Mouse (Mus musculus): ENCODE results near the gene Prr14l. TPM values are rescaled to one million over a fixed set of nuclear protein-coding genes. Genes with fewer than 3 reads are reported as not detected.
"Not testable (repeated sequence)": the region's sequence is repeated elsewhere in the genome, so short reads cannot be mapped to it uniquely, and the experiment has no call there.

Prr14l gene
- polyA plus RNA-seq, 1 experiment: 11.2 TPM

DNA sequence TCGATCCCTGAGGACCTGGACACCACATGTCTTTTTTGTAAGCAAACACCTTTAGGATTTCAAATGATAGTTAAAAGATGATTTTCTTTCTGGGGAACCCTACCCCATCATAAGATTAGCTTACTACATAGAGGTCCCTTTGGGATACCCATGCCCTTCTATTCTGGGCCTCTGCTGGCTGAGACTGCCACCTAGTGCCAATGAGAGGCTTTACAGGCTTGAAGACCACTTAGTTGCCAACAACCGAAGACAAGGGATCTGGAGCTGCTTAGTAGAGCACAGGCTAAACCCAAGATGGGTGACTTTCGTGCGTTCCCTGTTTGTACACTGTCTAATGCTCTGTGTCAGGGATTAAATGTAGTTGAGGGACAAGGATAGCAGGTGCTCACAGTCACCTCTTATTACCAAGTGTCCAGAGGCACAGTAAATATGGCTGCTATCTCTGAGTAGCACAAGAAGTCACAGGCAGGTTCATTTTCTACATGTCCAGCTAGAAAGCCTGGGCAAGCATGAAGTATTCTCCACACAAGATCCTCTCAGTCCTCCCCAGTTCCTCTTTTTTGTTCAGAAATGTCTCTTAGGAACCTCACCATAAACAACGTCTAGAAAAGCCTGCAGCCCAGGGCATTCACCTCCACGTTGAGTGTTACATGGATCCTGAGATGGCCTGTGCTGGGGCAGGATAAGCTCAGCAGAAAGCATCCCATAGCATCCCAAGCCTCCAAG is 106.2 kb downstream of the Prr14l start:
- no peak overlapping the region for H3K27ac ChIP-seq (ENCODE audit: insufficient read depth, low read depth, low read length)
- TF ChIP-seq POLR2A (IDR thresholded peaks at IDR 0.05; ENCODE audit: low read depth, low read length): no peak
- peak; percentile 94 for TF ChIP-seq CTCF (conservative IDR thresholded peaks at IDR 0.05; ENCODE audit: insufficient read depth, insufficient read length, low read depth, low read length)
- H3K4me1 ChIP-seq (ENCODE audit: control insufficient read depth, insufficient read depth, low read length): peaks cover 6% of the 10 kb centered on the region; the same call in 1 of the 2 replicates
- no peak overlapping the region for H3K4me3 ChIP-seq (ENCODE audit: insufficient read depth, low read depth, low read length)
- DNase-seq: peak; percentile 66
- no peaks in the 10 kb centered on the region for H3K36me3 ChIP-seq (ENCODE audit: control insufficient read depth, insufficient read depth, low read length)
- WGBS: 61% methylated on average over 6 of the region's 6 CpGs
- H3K27me3 ChIP-seq (replicated peaks; ENCODE audit: control insufficient read depth, insufficient read depth, low read length): no peaks in the 10 kb centered on the region

DNA sequence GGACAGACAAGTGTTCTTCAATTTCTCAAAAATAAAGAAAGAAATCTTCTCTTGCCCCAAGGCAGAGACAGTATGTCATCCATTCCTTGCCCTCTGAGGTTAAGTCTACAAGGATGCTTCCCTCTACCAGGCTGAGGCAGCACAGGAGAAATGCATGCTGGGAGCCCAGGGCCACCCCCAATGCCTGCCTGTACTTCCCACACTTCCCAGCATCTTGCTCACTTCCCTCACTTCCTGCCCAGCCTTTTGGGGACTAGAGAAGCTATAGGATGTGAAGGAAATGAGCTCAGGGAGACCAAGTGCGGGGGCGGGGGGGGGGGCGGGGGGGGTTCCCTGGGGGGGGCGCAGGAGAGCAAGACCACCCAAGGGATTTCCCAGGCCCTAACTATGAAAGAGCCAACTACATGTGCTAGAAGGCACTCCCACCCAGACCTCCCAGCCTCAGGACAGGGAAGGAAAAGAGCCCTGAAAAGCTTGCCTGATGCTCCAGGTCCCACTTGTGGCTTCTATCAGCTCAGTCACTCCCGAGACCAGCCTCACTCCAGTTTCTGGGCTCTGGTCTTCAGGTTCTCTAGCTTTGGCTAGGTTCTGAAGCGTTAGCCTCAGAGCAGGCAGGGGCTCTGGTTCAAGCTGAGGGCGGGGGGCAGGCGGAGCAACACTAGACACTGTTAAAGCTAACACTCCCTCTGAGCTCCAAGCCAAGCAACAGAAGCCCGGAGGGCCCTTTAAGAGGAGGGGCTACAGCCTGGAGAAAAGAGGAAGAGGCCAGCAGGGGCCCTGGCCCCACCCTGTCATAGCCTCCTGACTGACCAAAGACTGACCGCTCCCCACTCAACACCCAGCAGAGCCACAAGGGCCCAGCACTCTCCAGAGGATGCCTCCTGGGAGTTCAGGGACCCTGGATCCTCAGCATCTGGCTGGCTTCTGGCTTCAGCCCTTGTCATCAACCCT is 108.1 kb downstream of the Prr14l start:
- Histone ChIP-seq H3K4me1 (ENCODE audit: control insufficient read depth, insufficient read depth, low read length) (peaks cover 6% of the 10 kb centered on the region; the same call in 1 of the 2 replicates), H3K27me3 (replicated peaks; ENCODE audit: control insufficient read depth, insufficient read depth, low read length) (no peaks in the 10 kb centered on the region), H3K36me3 (ENCODE audit: control insufficient read depth, insufficient read depth, low read length) (no peaks in the 10 kb centered on the region), H3K27ac (ENCODE audit: insufficient read depth, low read depth, low read length) (peak overlapping the region; percentile 62), H3K4me3 (ENCODE audit: insufficient read depth, low read depth, low read length) (peak overlapping the region; percentile 52)
- peak; percentile 89 for DNase-seq
- TF ChIP-seq POLR2A (IDR thresholded peaks at IDR 0.05; ENCODE audit: low read depth, low read length): peak; percentile 32
- no peak for TF ChIP-seq CTCF (conservative IDR thresholded peaks at IDR 0.05; ENCODE audit: insufficient read depth, insufficient read length, low read depth, low read length)
- 12% methylated on average over 10 of the region's 10 CpGs for WGBS

DNA sequence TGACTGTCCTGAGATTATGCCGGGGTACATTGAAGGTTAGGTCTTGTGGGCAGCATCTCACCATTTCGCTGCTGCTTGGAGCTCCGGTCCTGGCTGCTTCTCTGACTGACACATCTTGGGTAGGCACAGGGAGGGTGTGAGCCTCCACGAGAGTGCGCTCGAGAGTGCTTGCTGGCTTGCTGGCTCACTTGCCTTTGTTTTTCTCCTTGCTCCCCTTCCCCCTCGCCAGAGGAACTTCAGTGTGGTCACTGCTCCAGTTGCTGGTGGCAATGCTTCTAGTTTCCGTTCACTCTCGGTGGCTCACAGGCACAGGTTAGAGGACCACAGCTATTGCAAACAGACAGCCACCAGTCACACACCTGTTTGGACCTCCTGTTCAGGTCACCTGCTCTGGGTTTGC is 111.9 kb downstream of the Prr14l start:
- no peak overlapping the region for H3K4me3 ChIP-seq (ENCODE audit: insufficient read depth, low read depth, low read length)
- H3K4me1 ChIP-seq (ENCODE audit: control insufficient read depth, insufficient read depth, low read length): peaks cover 5% of the 10 kb centered on the region; the same call in 1 of the 2 replicates
- H3K36me3 ChIP-seq (ENCODE audit: control insufficient read depth, insufficient read depth, low read length): no peaks in the 10 kb centered on the region
- H3K27ac ChIP-seq (ENCODE audit: insufficient read depth, low read depth, low read length): no peak overlapping the region
- TF ChIP-seq POLR2A (IDR thresholded peaks at IDR 0.05; ENCODE audit: low read depth, low read length) (no peak), CTCF (conservative IDR thresholded peaks at IDR 0.05; ENCODE audit: insufficient read depth, insufficient read length, low read depth, low read length) (peak; percentile 29; the same call in 1 of the 2 replicates)
- DNase-seq: peak; percentile 4
- WGBS: 57% methylated on average over 9 of the region's 9 CpGs
- no peaks in the 10 kb centered on the region for H3K27me3 ChIP-seq (replicated peaks; ENCODE audit: control insufficient read depth, insufficient read depth, low read length)

DNA sequence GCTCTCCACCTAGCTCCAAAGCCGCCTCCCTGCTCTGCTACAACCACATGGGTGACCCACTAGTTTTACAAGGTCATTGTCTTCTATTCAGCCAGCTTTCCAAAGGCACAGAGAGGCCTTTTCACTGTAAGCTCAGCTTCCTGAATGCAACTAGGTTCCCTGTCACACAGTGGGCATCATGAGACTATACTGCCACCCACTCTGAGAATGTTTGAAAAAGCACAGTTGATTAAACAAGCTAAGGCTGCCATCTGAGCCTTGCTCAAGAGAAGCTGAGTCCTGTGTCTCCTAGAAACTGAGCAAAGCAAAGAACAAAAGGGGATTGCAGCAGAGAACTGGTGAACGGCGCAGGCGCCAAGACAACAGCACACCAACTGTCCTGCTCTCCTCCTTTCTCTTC is 112.7 kb downstream of the Prr14l start:
- not testable (repeated sequence) for H3K4me3 ChIP-seq (ENCODE audit: insufficient read depth, low read depth, low read length); DNase-seq; H3K36me3 ChIP-seq (ENCODE audit: control insufficient read depth, insufficient read depth, low read length); H3K27ac ChIP-seq (ENCODE audit: insufficient read depth, low read depth, low read length); H3K4me1 ChIP-seq (ENCODE audit: control insufficient read depth, insufficient read depth, low read length); H3K27me3 ChIP-seq (replicated peaks; ENCODE audit: control insufficient read depth, insufficient read depth, low read length)
- WGBS: 87% methylated on average over 4 of the region's 4 CpGs

DNA sequence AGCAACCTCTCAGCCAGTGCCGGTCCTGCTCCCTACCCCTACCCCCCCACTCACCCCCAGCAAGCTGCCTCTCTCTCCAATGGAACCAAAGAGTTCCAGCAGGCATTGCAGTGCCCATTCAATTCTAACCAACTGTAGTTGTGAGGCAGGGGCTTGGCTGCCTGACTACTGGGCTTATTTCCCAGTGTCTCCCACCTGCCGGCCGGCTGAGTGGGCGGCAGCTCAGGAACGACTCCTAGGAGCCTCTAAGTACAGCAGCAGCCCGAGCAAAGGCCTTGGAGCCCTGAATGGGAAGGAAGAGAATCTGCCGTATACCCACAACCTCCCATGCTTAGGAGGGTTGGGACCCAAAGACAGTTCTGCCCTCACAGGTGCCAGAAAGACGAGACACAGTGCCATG is 113.2 kb downstream of the Prr14l start:
- not testable (repeated sequence) for H3K27me3 ChIP-seq (replicated peaks; ENCODE audit: control insufficient read depth, insufficient read depth, low read length); H3K4me1 ChIP-seq (ENCODE audit: control insufficient read depth, insufficient read depth, low read length); H3K36me3 ChIP-seq (ENCODE audit: control insufficient read depth, insufficient read depth, low read length); H3K27ac ChIP-seq (ENCODE audit: insufficient read depth, low read depth, low read length); H3K4me3 ChIP-seq (ENCODE audit: insufficient read depth, low read depth, low read length); DNase-seq
- 86% methylated on average over 8 of the region's 8 CpGs for WGBS

DNA sequence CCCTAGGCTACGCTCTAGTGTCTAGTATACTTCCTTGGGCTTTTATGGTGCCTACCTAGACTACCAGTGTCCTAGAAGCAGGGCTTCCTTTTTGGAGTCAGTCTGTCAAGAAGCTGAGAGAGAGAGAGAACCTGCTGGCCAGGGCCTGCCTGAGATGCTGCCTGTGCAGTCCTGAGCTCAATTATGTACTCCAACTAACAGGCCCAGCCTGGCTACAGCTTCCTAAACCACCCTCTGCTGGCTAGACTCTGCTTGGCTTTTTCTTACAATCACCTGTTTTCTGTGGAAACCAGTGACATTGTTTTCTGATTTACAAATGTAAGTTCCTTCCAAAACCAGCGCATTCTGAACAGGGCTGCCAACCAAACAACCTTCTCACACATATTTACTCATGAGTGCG is 113.9 kb downstream of the Prr14l start:
- Histone ChIP-seq H3K27me3 (replicated peaks; ENCODE audit: control insufficient read depth, insufficient read depth, low read length) (no peaks in the 10 kb centered on the region), H3K27ac (ENCODE audit: insufficient read depth, low read depth, low read length) (no peak overlapping the region), H3K4me1 (ENCODE audit: control insufficient read depth, insufficient read depth, low read length) (peaks cover 4% of the 10 kb centered on the region; the same call in 1 of the 2 replicates), H3K4me3 (ENCODE audit: insufficient read depth, low read depth, low read length) (no peak overlapping the region), H3K36me3 (ENCODE audit: control insufficient read depth, insufficient read depth, low read length) (no peaks in the 10 kb centered on the region)
- TF ChIP-seq CTCF (conservative IDR thresholded peaks at IDR 0.05; ENCODE audit: insufficient read depth, insufficient read length, low read depth, low read length): no peak
- TF ChIP-seq POLR2A (IDR thresholded peaks at IDR 0.05; ENCODE audit: low read depth, low read length): no peak
- 97% methylated on average over 3 of the region's 3 CpGs for WGBS
- DNase-seq: no peak

Other genes starting within 250 kb of the Prr14l start
- gene Yes1, start 243.1 kb downstream of the Prr14l start, polyA plus RNA-seq (2012; rRNA removed): 2.6 and 3.1 TPM in 2 replicates
- 54.8 and 60.4 TPM in 2 replicates for gene Pisd, start 68.6 kb downstream of the Prr14l start, polyA plus RNA-seq (2012; rRNA removed)
- gene Gm20671, start 27.1 kb downstream of the Prr14l start, polyA plus RNA-seq (2012; rRNA removed): 2.8 and 8.3 TPM in 2 replicates
- 11.8 and 13.0 TPM in 2 replicates for gene Depdc5, start 9.4 kb upstream of the Prr14l start, polyA plus RNA-seq (2012; rRNA removed)
- gene Ywhah, start 164.6 kb upstream of the Prr14l start, polyA plus RNA-seq (2012; rRNA removed): 71.8 and 90.6 TPM in 2 replicates
- 31.2 and 40.0 TPM in 2 replicates for gene Slc5a1, start 250.0 kb upstream of the Prr14l start, polyA plus RNA-seq (2012; rRNA removed)

All from kidney, adult 2 months (tissue).